ENCODE assay signal across 10 mouse cellular contexts in genomic region chr1:59687493-59687892, GRCm38 (mm10). TPM values are rescaled to one million over a fixed set of nuclear protein-coding genes. Genes with fewer than 3 reads are reported as not detected.
DNase-seq lines count a peak whose midpoint lies in the region; ATAC-seq and TF ChIP-seq lines count a peak whose summit lies in the region.
"Had no signal": no experiment of that assay in that cellular context is flagged by ENCODE, and none has a peak within 500 bp of the region (broad histone marks: within the 10 kb centered on the region; RNA-seq: fewer than 3 reads in every experiment).

No protein-coding gene starts in this region.

- no peak for TF ChIP-seq CTCF in CH12.LX (conservative IDR thresholded peaks at IDR 0.05 in 1 of 2, IDR thresholded peaks at IDR 0.05 in 1 of 2; ENCODE audit: low read depth in 2 of 2, low read length in 2 of 2)
- no peak for TF ChIP-seq CTCF in kidney, postnatal 0 days (IDR thresholded peaks at IDR 0.05; ENCODE audit: low read depth)

- peak overlapping the region; percentile 48; the same call in 1 of the 2 replicates for H3K4me2 ChIP-seq in heart, embryonic 15.5 days
- H3K4me2 ChIP-seq in CH12.LX (ENCODE audit: insufficient read depth, low read depth, poor library complexity, severe bottlenecking) = peak overlapping the region; percentile 96
- peak overlapping the region; percentile 2; the same call in 1 of the 2 replicates for H3K4me2 ChIP-seq in kidney, postnatal 0 days (ENCODE audit: low read length)

- in situ Hi-C loops in CH12.LX (cut with MboI; ENCODE audit: low pct_ligation_motif_present, low pct_unique_long_range_greater_than_20kb, low sequenced_read_pairs) = no loop called here

- no peaks in the 10 kb centered on the region for H3K9me3 ChIP-seq in heart, embryonic 15.5 days (replicated peaks)
- no peaks in the 10 kb centered on the region for H3K9me3 ChIP-seq in CH12.LX (replicated peaks; ENCODE audit: low read length)
- H3K9me3 ChIP-seq in kidney, postnatal 0 days (replicated peaks; ENCODE audit: low read length) = no peaks in the 10 kb centered on the region

- H3K4me1 ChIP-seq in heart, embryonic 15.5 days (replicated peaks) = peaks cover 24% of the 10 kb centered on the region
- peaks cover 3 to 29% of the 10 kb centered on the region in 2 experiments; a peak in 3 of 4 replicates for H3K4me1 ChIP-seq in CH12.LX (ENCODE audit: control insufficient read depth in 1 of 2, insufficient read depth in 2 of 2)
- peaks cover 10% of the 10 kb centered on the region; the same call in 1 of the 2 replicates for H3K4me1 ChIP-seq in kidney, postnatal 0 days (replicated peaks; ENCODE audit: insufficient read depth, low read length)

- no peaks in the 10 kb centered on the region for H3K27me3 ChIP-seq in heart, embryonic 15.5 days
- no peaks in the 10 kb centered on the region for H3K27me3 ChIP-seq in CH12.LX (replicated peaks)
- no peaks in the 10 kb centered on the region for H3K27me3 ChIP-seq in kidney, postnatal 0 days (ENCODE audit: insufficient read depth, low read length)

- dilution Hi-C loops in CH12.LX (cut with MboI; ENCODE audit: extremely low pct_ligation_motif_present, extremely low pct_unique_long_range_greater_than_20kb, low sequenced_read_pairs) = no loop called here

- ATAC-seq in heart, embryonic 15.5 days (replicated peaks; ENCODE audit: insufficient number of reproducible peaks, insufficient read depth, low FRiP score, low read depth) = no peak
- no peak for ATAC-seq in kidney, postnatal 0 days (replicated peaks; ENCODE audit: low FRiP score, low read depth)

- 36% methylated on average over 1 of the region's 1 CpGs for WGBS in heart, embryonic 15.5 days
- WGBS in kidney, postnatal 0 days = 22% methylated on average over 1 of the region's 1 CpGs

- peaks cover 8% of the 10 kb centered on the region for H3K36me3 ChIP-seq in heart, embryonic 15.5 days
- peaks cover 16 to 44% of the 10 kb centered on the region in 2 experiments for H3K36me3 ChIP-seq in CH12.LX (replicated peaks in 1 of 2; ENCODE audit: control insufficient read depth in 1 of 2, insufficient read depth in 1 of 2, low read length in 1 of 2)
- peaks cover 5% of the 10 kb centered on the region; the same call in 1 of the 2 replicates for H3K36me3 ChIP-seq in kidney, postnatal 0 days (ENCODE audit: insufficient read depth, low read length)

- H3K9ac ChIP-seq in heart, embryonic 15.5 days = no peak overlapping the region
- peak overlapping the region; percentile 99 for H3K9ac ChIP-seq in CH12.LX (ENCODE audit: insufficient read depth, low read depth)
- no peak overlapping the region for H3K9ac ChIP-seq in kidney, postnatal 0 days (ENCODE audit: low read depth, low read length)

- no peak for TF ChIP-seq POLR2A in CH12.LX (IDR thresholded peaks at IDR 0.05; ENCODE audit: low read depth, low read length)

- peaks cover 63% of the 10 kb centered on the region for H3K79me2 ChIP-seq in CH12.LX (replicated peaks; ENCODE audit: control insufficient read depth, extremely low read depth, insufficient read depth, poor library complexity, severe bottlenecking)

- TF ChIP-seq EP300 in CH12.LX (IDR thresholded peaks at IDR 0.05; ENCODE audit: low read length) = no peak

- DNase-seq in heart, adult 8-10 months (ENCODE audit: low spot score) = no peak
- no peak for DNase-seq in CH12.LX (ENCODE audit: extremely low read depth)
- DNase-seq in R1 (ENCODE audit: low read depth, low spot score) = peak; percentile 62
- peak; percentile 49 for DNase-seq in kidney, postnatal 0 days (ENCODE audit: low spot score)
- DNase-seq in thymus, postnatal 25 days = no peak
- DNase-seq in MN1 (ENCODE audit: low spot score) = no peak
- no peak for DNase-seq in thymus, postnatal 0 days (ENCODE audit: low spot score)
- DNase-seq: thymus, adult 18-20 months had no signal

- H3K27ac ChIP-seq in heart, embryonic 15.5 days = no peak overlapping the region
- H3K27ac ChIP-seq in CH12.LX (ENCODE audit: insufficient read depth, low read depth) = no peak overlapping the region
- H3K27ac ChIP-seq in kidney, postnatal 0 days = no peak overlapping the region
- H3K27ac ChIP-seq: macrophage had no signal

- no peak for TF ChIP-seq RAD21 in CH12.LX (IDR thresholded peaks at IDR 0.05; ENCODE audit: low read depth, low read length)

- H3K4me3 ChIP-seq in heart, embryonic 15.5 days = peak overlapping the region; percentile 20; the same call in 1 of the 2 replicates
- peak overlapping the region; percentile 47 to 96 (median 67) for H3K4me3 ChIP-seq in CH12.LX (replicated peaks in 1 of 3; ENCODE audit: low read depth in 2 of 3, low read length in 2 of 3, poor library complexity in 1 of 3)
- H3K4me3 ChIP-seq in kidney, postnatal 0 days (replicated peaks; ENCODE audit: low read depth, low read length) = no peak overlapping the region

TF ChIP-seq in CH12.LX, 34 proteins besides CTCF, POLR2A, EP300 and RAD21:
- TF ChIP-seq JUN (IDR thresholded peaks at IDR 0.05; ENCODE audit: insufficient read depth, low read depth, low read length) (no peak), ZKSCAN1 (IDR thresholded peaks at IDR 0.05; ENCODE audit: borderline replicate concordance, low read depth, low read length) (no peak), MAX (IDR thresholded peaks at IDR 0.05; ENCODE audit: low read length) (no peak), ETS1 (conservative IDR thresholded peaks at IDR 0.05; ENCODE audit: low read depth, low read length) (no peak), CHD2 (IDR thresholded peaks at IDR 0.05; ENCODE audit: low read length) (no peak), MXI1 (IDR thresholded peaks at IDR 0.05; ENCODE audit: low read depth, low read length) (peak; percentile 54; the same call in 1 of the 2 replicates), UBTF (IDR thresholded peaks at IDR 0.05; ENCODE audit: low read depth, low read length) (no peak), PAX5 (IDR thresholded peaks at IDR 0.05; ENCODE audit: low read length) (no peak), SIN3A (IDR thresholded peaks at IDR 0.05; ENCODE audit: low read length) (peak; percentile 78), CHD1 (IDR thresholded peaks at IDR 0.05; ENCODE audit: low read depth, low read length) (no peak), GABPA (IDR thresholded peaks at IDR 0.05; ENCODE audit: insufficient replicate concordance, low read depth, low read length) (no peak), HCFC1 (IDR thresholded peaks at IDR 0.05; ENCODE audit: low read depth, low read length) (no peak), MAZ (IDR thresholded peaks at IDR 0.05; ENCODE audit: low read depth, low read length) (no peak), ZC3H11A (IDR thresholded peaks at IDR 0.05; ENCODE audit: low read depth, low read length) (no peak)

RNA-seq across cellular contexts. Expression of gene Nop58, which starts 2.7 kb away (rescaled TPM):
- polyA plus RNA-seq in heart, embryonic 15.5 days (2015; fragmentation: Nextera tagmentation; extraction: Ambion mirVana) = 130 and 134 TPM in 2 replicates
- total RNA-seq in heart, adult 8-10 months (2022) = 10 to 100 TPM; 26.2 to 35.4 (median 28.1) TPM
- 297 and 438 TPM in 2 replicates for total RNA-seq in CH12.LX (2012; rRNA removed)
- total RNA-seq in CH12.LX (2014; rRNA removed) = 523 and 600 TPM in 2 replicates
- 749 and 752 TPM in 2 replicates for polyA plus RNA-seq in CH12.LX (2012; ENCODE audit: insufficient read length, low read depth)
- polyA plus RNA-seq in kidney, postnatal 0 days (2015; fragmentation: Nextera tagmentation; extraction: Ambion mirVana) = 162 and 173 TPM in 2 replicates
- polyA plus RNA-seq in thymus, postnatal 0 days (2015; fragmentation: Nextera tagmentation; extraction: Ambion mirVana) = 251 and 273 TPM in 2 replicates

RNA-seq across cellular contexts. Expression of gene Sumo1, which starts 16.9 kb away (rescaled TPM):
- polyA plus RNA-seq in heart, embryonic 15.5 days (2015; fragmentation: Nextera tagmentation; extraction: Ambion mirVana) = 214 and 215 TPM in 2 replicates
- 10 to 100 TPM; 57.1 to 62.9 (median 62.1) TPM for total RNA-seq in heart, adult 8-10 months (2022)
- total RNA-seq in CH12.LX (2012; rRNA removed) = 122 and 154 TPM in 2 replicates
- total RNA-seq in CH12.LX (2014; rRNA removed) = 505 and 559 TPM in 2 replicates
- polyA plus RNA-seq in CH12.LX (2012; ENCODE audit: insufficient read length, low read depth) = 296 and 297 TPM in 2 replicates
- polyA plus RNA-seq in kidney, postnatal 0 days (2015; fragmentation: Nextera tagmentation; extraction: Ambion mirVana) = 414 and 416 TPM in 2 replicates
- 462 and 481 TPM in 2 replicates for polyA plus RNA-seq in thymus, postnatal 0 days (2015; fragmentation: Nextera tagmentation; extraction: Ambion mirVana)

Comparison
In these comparisons a context has a peak if more than half of its experiments do, and no peak if none do; other contexts are left out.
1. H3K4me2 ChIP-seq: peak in every context shown above with its lines; median percentile 96 in CH12.LX; 48 in heart, embryonic 15.5 days; 2 in kidney, postnatal 0 days.
2. DNase-seq: peak in R1 (single experiment) and kidney, postnatal 0 days (single experiment); none in heart, adult 8-10 months (single experiment), CH12.LX (single experiment), thymus, postnatal 25 days (single experiment), MN1 (single experiment) and thymus, postnatal 0 days (single experiment).